Mouse (Mus musculus) lung, postnatal 0 days (tissue): ENCODE measurements around the gene C130050O18Rik. TPM values are rescaled to one million over a fixed set of nuclear protein-coding genes. Genes with fewer than 3 reads are reported as not detected.
A peak's percentile ranks its signal among the peaks of the same experiment; 100 is the strongest.

Experiments used
- ATAC-seq: fragments of 200-750 bp; cut with Nextera tagmentation; 2 replicates; pipeline ENCODE4 v1.8.0; 2017; ENCODE audit warnings: moderate library complexity
- DNase-seq: peaks from one replicate; pipeline ENCODE4 v3.0.0-alpha.2; 2016; ENCODE audit warnings: low spot score
- H3K27ac ChIP-seq: fragments of 300-500 bp; sonication (generic); 2 replicates; pipeline ENCODE4 v1.5.1; 2014; ENCODE audit warnings: antibody characterized with exemption, mild to moderate bottlenecking, low read length, mixed read lengths
- H3K27me3 ChIP-seq: fragments of 300-500 bp; sonication (generic); replicated peaks from 2 replicates; pipeline ENCODE4 v1.6.1; 2014; ENCODE audit warnings: low read length, mixed read lengths; ENCODE audit not compliant: insufficient read depth
- H3K36me3 ChIP-seq: fragments of 300-500 bp; sonication (generic); 2 replicates; pipeline ENCODE4 v1.6.1; 2014; ENCODE audit warnings: low read length, mixed read lengths; ENCODE audit not compliant: insufficient read depth
- H3K4me1 ChIP-seq: fragments of 300-500 bp; sonication (generic); 2 replicates; pipeline ENCODE4 v1.6.1; 2014; ENCODE audit warnings: antibody characterized with exemption, low read depth, low read length, mixed read lengths; ENCODE audit not compliant: insufficient read depth
- H3K4me2 ChIP-seq: fragments of 300-500 bp; sonication (generic); replicated peaks from 2 replicates; pipeline ENCODE4 v1.6.1; 2014; ENCODE audit warnings: low read depth, mild to moderate bottlenecking, low read length, moderate library complexity, mixed read lengths
- H3K4me3 ChIP-seq: fragments of 300-500 bp; sonication (generic); 2 replicates; pipeline ENCODE4 v1.5.1; 2014; ENCODE audit warnings: low read depth, low read length
- H3K9ac ChIP-seq: fragments of 300-500 bp; sonication (generic); replicated peaks from 2 replicates; pipeline ENCODE4 v1.6.1; 2014; ENCODE audit warnings: low read depth, mild to moderate bottlenecking
- H3K9me3 ChIP-seq: fragments of 300-500 bp; sonication (generic); 2 replicates; pipeline ENCODE4 v1.6.1; 2016; ENCODE audit warnings: low read length, mixed read lengths
- CTCF ChIP-seq: IDR thresholded peaks from 2 replicates; pipeline ENCODE4 v1.5.1; 2016; ENCODE audit warnings: antibody characterized with exemption, mild to moderate bottlenecking
- EP300 ChIP-seq: IDR thresholded peaks from 2 replicates; pipeline ENCODE4 v1.6.1; 2016; ENCODE audit warnings: antibody characterized with exemption, mild to moderate bottlenecking, control low read depth
- WGBS: fragments of 180-500 bp; shearing (Covaris S2); extraction: QIAGEN DNeasy Blood & Tissue Kit; methylation state at CpG from one replicate; pipeline ENCODE4 v1.1.7; 2014; 5-methylcytosine and 5-hydroxymethylcytosine counted together
- polyA plus RNA-seq: library from polyadenylated mRNA; unstranded; fragments of >200 nt; fragmentation: Nextera tagmentation; extraction: Ambion mirVana; gene quantifications from 2 replicates; pipeline ENCODE4 v1.2.1, GENCODE M21; 2015

C130050O18Rik gene
- polyA plus RNA-seq, 1 experiment from 2014 or later = 3.3 TPM

- Histone ChIP-seq H3K27ac (no peak overlapping the region), H3K9me3 (no peaks in the 10 kb centered on the region), H3K4me2 (no peak overlapping the region), H3K27me3 (no peaks in the 10 kb centered on the region), H3K36me3 (peaks cover 25% of the 10 kb centered on the region), H3K4me1 (0 out of 2 replicates have a peak, but pooled peaks cover 9% of the 10 kb centered on the region), H3K9ac (no peak overlapping the region), H3K4me3 (no peak overlapping the region)
- DNase-seq = no peak
- 94% methylated on average over 4 of the region's 4 CpGs for WGBS
- TF ChIP-seq EP300 (no peak), CTCF (no peak)
- no peak for ATAC-seq
Observed at GRCm38 (mm10) chr5:139395528-139395927, 9.6 kb upstream of the C130050O18Rik start.

DNA sequence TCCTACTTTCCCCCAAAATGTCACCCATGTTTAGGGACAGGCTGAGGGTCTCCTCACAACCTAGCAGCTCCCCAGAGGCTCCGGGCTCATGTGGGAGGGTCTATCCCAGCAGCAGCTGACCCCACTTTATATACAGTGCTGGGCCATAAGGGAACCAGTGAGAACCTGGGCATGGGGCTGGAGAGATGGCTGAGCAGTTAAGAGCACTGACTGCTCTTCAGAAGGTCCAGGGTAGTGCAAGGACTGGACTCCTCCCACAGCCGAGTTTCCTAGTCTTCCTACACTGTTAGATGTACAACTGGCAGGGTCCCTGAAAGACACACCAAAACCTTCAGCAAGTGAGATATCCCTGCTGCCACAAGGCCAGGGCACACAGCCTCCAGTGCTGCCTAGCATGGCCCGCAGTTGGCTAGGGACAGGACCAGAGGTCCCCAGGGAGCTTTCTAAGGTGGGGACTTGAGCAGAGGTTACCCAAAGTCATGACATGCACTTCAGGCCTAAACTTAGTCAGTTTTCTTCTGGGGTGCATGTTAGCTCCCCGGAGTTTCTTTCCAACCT is 7.6 kb upstream of the C130050O18Rik start:
- Histone ChIP-seq H3K27ac (peak overlapping the region; percentile 28; the same call in 1 of the 2 replicates), H3K9ac (no peak overlapping the region)
- no peak for DNase-seq

DNA sequence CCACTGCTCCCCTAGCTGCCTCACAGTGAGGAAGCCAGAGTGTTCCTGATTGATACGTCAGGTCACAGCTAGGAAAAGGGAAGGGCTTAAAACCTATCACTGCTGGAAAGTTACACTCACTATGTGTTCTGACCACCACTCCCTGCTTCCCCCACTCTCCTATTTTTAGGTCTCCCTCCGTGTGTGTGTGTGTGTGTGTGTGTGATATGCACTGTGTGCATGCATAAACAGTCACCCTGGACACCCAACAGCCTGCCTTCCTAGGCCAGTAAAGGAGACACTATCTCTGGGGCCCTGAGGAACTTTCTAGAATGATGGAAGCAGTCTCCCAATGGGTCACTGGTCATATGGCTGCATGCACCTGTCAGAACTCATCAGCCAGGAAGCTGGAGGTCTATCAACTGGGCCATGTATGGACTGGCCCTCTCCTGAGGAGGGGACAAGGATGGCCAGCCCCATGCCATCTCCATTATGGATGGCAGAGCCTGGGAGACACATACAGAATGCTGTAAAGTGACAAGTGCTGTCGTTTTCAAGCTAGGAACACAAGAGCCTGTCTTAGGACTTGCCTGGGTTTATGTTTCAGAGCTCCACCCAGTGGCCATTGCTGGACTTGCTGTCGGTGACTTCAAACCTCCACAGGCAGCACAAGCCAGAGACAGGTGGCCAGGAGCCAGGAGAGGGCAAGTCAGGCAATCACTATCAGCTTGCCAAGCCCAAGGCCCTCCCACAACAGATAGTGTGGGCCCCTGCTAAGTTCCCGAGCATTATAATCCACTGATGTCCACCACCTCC is 6.9 kb upstream of the C130050O18Rik start:
- 0 out of 2 replicates have a peak, but pooled peaks cover 7% of the 10 kb centered on the region for H3K4me1 ChIP-seq
- DNase-seq = peak; percentile 91
- peak overlapping the region; percentile 47; the same call in 1 of the 2 replicates for H3K27ac ChIP-seq
- WGBS = 29% methylated on average over 5 of the region's 5 CpGs
- TF ChIP-seq EP300 = 0 out of 2 replicates have a peak, but pooled peaks have one; percentile 24
- TF ChIP-seq CTCF = peak; percentile 94
- H3K4me2 ChIP-seq = no peak overlapping the region
- H3K4me3 ChIP-seq = no peak overlapping the region
- peak; percentile 85 for ATAC-seq
- H3K9ac ChIP-seq = no peak overlapping the region
- H3K9me3 ChIP-seq = no peaks in the 10 kb centered on the region
- peaks cover 15% of the 10 kb centered on the region for H3K36me3 ChIP-seq
- H3K27me3 ChIP-seq = no peaks in the 10 kb centered on the region

More for the DNA sequence above, 7.6 kb upstream of the C130050O18Rik start:
- 84% methylated on average over 4 of the region's 4 CpGs for WGBS
- Histone ChIP-seq H3K4me3 (no peak overlapping the region), H3K27me3 (no peaks in the 10 kb centered on the region), H3K9me3 (no peaks in the 10 kb centered on the region), H3K4me1 (0 out of 2 replicates have a peak, but pooled peaks cover 7% of the 10 kb centered on the region), H3K36me3 (peaks cover 22% of the 10 kb centered on the region), H3K4me2 (no peak overlapping the region)
- TF ChIP-seq CTCF (no peak), EP300 (no peak)
- ATAC-seq = no peak

- Histone ChIP-seq H3K9me3 (no peaks in the 10 kb centered on the region), H3K4me1 (0 out of 2 replicates have a peak, but pooled peaks cover 7% of the 10 kb centered on the region), H3K4me2 (no peak overlapping the region), H3K36me3 (peaks cover 9% of the 10 kb centered on the region), H3K9ac (no peak overlapping the region), H3K27me3 (no peaks in the 10 kb centered on the region), H3K4me3 (no peak overlapping the region), H3K27ac (no peak overlapping the region)
- WGBS = 79% methylated on average over 5 of the region's 5 CpGs
- ATAC-seq (no peak), DNase-seq (no peak)
- TF ChIP-seq EP300 (no peak), CTCF (no peak)
Observed at GRCm38 (mm10) chr5:139398786-139399185, 6.3 kb upstream of the C130050O18Rik start.

DNA sequence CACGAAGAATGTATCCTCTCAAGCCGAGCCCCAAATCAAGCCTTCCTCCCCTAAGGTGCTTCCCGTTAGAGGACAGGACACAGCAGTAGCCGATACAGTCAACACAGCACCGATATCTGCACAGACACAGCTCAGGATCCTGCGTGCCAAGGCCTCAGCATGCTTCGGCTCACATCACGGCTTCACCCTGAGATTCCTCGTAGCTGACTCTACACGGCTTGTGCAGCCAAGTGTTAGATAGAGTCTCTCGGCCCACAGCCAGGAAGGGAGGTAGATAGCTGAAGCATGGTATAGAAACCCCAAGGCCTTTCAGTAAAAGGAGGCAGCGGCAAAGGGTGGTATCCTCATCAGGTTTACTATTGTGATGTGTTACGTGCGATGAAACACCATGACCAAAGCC is 5.1 kb upstream of the C130050O18Rik start:
- H3K27ac ChIP-seq = no peak overlapping the region
- H3K9ac ChIP-seq = no peak overlapping the region
- H3K4me3 ChIP-seq = no peak overlapping the region
- ATAC-seq (no peak), DNase-seq (no peak)
- 0 out of 2 replicates have a peak, but pooled peaks cover 7% of the 10 kb centered on the region for H3K4me1 ChIP-seq
- no peak overlapping the region for H3K4me2 ChIP-seq
- 76% methylated on average over 14 of the region's 14 CpGs for WGBS
- no peaks in the 10 kb centered on the region for H3K9me3 ChIP-seq
- H3K27me3 ChIP-seq = no peaks in the 10 kb centered on the region
- no peaks in the 10 kb centered on the region for H3K36me3 ChIP-seq
- no peak for TF ChIP-seq CTCF
- TF ChIP-seq EP300 = no peak

- H3K27me3 ChIP-seq = no peaks in the 10 kb centered on the region
- WGBS = 92% methylated on average over 2 of the region's 2 CpGs
- no peaks in the 10 kb centered on the region for H3K9me3 ChIP-seq
- no peak overlapping the region for H3K4me3 ChIP-seq
- ATAC-seq (no peak), DNase-seq (no peak)
- TF ChIP-seq EP300 = no peak
- no peak for TF ChIP-seq CTCF
- no peak overlapping the region for H3K9ac ChIP-seq
- H3K4me1 ChIP-seq = 0 out of 2 replicates have a peak, but pooled peaks cover 7% of the 10 kb centered on the region
- H3K4me2 ChIP-seq = no peak overlapping the region
- H3K36me3 ChIP-seq = no peaks in the 10 kb centered on the region
- no peak overlapping the region for H3K27ac ChIP-seq
Observed at GRCm38 (mm10) chr5:139402106-139402505, 3.0 kb upstream of the C130050O18Rik start.
